Mouse (Mus musculus): ENCODE measurements around the gene Lsp1.

The Lsp1 gene

DNA sequence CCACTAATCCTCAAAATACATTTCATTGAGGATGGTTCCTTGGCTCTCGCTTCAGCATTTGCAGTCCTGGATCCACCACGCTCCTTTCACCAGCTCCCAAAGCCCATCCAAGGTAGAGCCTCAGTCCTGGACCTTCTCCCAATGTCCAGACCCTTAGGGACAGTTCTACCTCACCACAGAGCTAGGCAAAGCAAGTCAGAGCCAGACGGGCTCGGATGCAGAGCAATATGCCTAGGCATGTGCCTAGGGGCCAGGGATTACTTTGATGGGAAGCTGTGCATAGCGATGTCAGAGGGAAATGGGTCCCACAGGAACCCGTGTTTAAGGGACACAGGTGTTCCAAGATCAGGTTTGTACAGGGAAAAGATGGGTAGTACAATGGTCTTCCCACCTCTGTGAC, 15.3 kb upstream of the Lsp1 start:
- no peak for DNase-seq

DNA sequence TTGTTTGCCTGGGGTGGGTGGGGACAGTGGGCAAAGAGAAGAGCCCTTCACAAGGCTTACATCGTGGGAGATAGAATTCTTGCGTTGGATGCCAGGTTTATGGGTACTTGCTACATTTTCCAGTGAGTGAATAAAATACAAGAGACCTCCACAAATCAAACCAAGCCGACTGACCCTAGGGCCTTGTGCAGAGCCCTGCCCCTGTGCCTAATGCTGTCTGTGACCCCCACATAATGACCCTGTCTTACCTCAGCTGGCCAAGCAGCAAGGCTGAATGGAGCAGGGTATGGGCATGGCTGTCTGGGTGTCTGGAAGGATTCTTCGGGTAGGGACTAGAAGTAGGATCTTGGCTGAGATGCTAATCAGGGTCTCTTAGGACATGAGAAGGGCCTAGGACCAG, 14.3 kb upstream of the Lsp1 start:
- no peak for DNase-seq

DNA sequence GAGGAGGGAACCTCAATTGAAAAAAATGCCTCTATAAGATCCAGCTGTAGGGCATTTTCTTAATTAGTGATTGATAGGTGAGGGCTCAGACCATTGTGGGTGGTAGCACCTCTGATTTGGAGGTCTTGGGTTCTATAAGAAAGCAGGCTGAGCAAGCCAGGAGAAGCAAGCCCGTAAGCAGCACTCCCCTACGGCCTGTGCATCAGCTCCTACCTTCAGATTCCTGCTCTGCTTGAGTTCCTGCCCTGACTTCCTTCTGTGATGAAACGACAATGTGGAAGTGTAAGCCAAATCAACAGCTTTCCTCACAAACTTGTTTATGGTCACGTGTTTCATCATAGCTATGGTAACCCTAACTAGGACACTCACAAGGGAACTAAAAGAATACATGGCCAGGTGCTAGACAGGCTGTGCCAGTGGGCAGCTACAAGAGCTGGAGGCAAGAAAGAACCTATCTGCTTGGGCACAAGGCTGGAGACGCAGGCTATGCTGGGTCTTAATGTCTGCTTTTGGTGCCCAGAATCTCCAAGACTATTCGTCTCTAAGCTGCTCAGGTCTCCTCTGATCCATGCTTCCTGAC, 11.5 kb upstream of the Lsp1 start:
- no peak for DNase-seq

DNA sequence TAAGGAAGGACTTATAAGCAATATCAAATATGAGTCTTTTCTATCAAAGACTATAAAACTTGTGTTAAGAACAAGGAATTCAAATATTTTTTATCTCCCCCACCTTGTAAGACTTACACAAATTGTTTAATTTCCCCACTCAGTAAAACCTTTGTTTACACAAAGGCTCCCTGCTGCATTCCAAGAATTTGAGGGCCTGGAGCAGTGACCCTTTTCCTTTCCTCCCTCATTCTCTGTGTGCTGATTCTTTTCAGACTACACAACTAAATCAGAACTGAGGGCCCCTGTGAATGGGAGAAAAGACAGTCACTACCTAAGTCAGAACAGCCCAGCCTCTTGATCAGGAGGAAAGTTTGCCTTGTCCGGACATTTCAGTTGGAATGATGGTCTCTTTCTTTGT, 5.9 kb upstream of the Lsp1 start:
- no peak for DNase-seq

DNA sequence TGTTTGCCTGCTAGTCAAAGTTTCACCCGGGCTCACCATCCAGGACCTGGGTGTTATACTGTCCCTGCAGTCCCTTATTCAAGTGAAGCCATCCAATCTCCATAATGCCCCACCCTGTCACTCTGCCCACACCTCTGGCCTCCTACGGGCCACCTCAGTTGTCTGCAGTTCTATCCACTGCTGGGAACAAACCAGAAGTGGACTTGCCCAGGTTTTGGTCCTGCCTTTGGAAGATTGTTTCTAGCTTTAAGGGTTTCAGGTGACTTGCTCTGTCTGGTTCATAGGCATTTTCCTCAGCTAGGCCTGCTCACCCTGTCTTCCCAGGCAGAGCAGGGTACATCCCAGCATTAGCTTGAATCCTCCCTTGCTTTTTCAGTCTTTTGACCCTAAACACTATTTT, 5.4 kb upstream of the Lsp1 start:
- peak in 1 of 2 experiments; percentile 16 for DNase-seq

DNA sequence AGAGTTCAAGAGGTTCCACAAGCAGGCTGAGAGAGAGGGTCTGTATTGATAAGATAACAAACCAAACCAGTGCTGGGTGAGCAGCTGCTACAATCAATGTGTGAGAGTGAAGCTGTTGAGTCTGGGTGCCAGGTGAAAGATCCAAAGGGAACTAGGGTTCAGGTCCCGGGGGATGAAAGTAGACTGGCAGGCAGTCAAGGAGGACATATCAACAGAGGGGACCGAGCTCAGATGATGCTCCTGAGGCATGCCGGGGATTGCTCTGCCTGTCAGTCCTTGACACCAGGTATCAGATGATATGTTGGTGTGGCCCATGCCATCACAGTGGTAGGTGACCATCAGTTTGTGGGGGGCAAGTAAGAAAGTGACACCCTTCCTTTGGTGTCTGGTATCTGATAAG, 3.8 kb upstream of the Lsp1 start:
- DNase-seq = peak in 1 of 2 experiments; percentile 19

DNA sequence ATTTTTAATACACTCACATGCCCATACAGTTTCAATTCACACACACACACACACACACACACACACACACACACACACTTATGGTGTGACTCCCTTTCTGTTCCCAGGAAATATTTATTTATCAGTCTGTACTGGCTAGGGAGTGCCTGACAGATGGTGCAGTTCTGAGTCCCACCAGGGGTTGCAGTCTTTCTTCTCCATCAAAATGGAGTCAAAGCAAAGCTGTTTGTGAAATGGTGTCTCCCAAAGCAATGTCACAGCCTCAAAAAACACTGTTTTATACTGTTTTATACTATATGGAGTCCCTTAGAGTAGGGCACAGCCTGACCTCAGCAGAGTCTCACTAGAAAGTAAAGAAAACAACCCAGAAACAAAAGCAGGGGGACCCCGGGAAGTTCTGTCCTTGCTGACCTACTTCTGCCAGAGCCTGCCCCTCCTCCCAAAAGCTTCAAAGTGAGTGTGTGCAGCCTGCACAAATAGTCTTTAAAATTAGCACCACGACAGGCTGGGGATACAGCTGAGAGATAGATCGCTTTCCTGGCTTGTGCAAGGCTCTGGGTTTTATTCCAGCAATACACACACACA, 3.3 kb upstream of the Lsp1 start:
- DNase-seq = peak; percentile 59 to 64

DNA sequence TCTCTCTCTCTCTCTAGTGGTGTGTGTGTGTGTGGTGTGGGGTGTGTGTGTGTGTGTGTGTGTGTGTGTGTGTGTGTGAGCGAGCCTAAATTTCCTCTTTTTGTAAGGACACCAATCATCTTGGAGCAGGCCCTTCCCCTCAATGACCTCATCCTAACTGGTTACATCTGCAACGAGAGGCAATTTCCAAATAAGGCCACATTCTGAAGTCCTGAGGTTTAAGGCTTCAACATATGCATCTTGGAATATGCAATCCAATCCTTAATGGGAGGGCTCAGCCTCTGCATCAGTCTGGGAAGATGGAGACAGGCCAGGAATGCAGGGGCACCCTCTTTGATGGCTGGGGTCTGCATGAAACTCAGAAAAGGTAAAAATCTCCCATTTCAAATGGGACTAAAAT, 2.6 kb upstream of the Lsp1 start:
- DNase-seq = peak; percentile 39 to 58

DNA sequence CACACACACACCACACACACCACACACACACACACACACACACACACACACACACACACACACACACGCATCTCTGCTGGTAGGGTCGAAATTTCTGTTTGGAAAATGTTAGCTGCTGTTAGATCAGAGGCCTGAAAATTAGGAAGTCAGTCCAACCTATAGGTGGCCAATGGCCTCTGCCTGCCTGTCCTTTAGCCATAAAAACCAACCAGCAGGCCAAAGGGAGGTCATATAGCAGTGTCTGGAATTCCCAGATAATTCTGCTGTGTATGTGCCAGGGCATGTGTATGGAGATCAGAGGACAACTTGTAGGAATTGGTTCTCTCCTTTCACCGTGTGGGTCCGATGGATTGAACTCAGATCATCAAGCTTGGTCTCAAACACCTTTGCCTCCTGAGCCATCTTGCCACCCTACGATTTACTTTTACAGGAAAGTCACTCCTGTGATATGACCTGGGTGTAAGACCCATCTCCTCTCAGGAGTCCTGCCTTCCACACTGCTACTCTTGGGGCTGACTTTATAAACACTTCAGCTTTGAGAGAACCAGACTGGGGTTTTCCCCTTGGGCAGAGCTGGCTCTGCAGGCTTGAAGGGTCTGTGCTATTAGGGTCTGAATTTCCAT, 1.8 kb upstream of the Lsp1 start:
- DNase-seq = peak in 1 of 2 experiments; percentile 17

DNA sequence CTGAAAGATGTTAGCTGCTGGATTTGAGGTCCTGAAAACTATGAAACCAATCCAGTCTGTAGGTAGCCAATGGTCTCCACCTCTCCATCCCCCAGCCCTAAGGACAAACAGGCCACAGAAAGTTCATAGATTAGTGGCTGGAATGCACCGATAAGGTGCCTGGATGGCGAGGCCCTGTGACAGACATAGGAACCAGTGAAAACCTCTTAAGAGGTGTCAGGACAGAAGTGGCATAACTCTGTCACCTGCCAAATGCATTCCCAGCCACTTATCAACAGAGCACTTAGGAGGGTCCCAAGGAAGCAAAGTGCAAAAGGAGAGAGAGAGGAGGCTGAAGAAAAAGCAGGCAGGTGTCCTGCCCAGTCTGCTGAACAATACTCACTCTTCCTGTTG, 1.3 kb upstream of the Lsp1 start:
- peak in 1 of 2 experiments; percentile 36 for DNase-seq

DNA sequence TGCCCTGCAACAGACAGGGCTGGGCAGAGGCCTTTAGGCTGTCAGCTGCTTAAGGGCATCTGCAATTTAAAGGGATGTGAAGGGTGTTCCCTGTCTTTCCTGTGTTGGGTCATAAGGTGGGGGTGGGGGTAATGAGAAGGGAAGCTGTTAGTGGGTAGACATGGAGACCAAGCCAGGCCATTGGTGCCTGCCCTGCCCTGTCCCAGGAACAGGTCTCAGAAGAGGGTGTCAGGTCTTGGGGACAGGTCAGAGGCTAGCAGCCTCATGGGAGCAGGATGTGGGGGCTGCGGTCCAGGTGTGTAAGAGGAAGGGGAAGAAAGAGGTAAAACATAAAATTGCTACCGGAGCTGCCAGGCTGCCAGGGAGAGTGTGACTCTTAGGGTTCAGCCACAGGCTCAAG, 837 bp downstream of the Lsp1 start:
- DNase-seq = peak in 1 of 2 experiments; percentile 31

DNA sequence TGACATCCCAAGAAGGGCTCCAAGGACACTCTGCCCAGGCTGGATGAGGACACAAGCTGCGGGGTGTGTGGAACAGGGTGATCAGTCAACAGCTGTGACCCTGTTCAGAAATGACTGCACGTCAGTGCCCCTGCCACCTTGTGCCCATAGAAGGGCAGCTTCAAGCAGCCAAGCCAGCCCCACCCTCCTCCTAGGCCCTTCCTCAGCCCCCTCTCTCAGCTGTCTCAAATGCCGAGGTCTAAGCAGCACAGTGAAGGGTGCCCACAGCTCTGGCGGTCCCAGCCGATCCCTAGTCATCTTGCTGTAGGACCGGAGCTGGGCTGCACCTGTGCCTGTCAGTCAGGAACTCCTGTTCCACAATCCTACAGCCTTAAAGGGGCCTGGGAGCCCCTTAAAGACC, 1.6 kb downstream of the Lsp1 start:
- peak in 1 of 2 experiments; percentile 20 for DNase-seq

DNA sequence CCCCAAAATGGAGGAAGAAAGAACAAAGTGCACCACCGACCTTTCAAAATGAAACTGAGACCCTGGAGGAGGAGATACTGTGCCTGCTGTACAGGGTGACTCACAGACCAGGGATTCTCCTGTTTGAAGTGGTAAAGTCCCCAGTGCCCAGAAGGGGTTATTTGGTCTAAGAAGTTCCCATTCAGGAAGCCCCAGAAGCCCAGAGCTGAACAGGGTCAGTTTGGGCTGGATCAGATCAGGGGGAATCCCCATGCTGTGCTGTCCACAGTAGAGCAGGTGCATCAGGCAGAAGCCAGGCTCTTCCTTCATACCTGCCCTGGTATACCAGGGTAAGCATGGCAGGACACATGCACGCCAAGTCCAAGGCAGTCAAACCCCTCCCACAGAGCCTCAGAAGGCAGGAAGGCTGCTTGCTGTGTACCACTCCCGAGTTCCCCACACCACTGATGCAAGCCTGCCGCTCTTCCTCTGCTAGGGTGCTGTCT, 2.0 kb downstream of the Lsp1 start:
- peak in 1 of 2 experiments; percentile 22 for DNase-seq

DNA sequence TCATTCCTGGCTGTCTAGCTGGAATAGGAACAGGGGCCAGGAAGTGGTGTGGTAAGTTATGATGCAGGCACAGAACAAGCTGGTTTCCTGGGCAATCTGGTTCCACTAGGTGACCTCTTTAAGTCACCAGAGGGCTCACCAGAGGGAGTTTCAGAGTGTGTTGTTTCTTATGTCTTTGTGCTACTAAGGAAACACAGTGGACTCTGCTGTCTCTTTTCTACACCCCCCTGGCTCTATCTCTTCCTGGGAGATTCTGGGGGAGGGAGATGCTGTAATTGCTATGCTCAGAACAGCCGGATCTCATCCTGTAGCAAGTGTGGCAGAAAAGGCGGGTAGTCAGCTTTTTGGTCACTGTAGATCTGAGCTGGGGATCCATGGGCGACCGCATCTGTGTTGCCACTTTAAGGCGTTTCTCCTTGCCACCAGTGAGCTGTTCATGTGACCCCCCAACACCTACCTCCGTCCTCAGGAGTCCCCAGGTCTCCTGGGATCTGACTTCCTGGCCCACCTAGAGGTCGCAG, 9.6 kb downstream of the Lsp1 start:
- DNase-seq = no peak

DNA sequence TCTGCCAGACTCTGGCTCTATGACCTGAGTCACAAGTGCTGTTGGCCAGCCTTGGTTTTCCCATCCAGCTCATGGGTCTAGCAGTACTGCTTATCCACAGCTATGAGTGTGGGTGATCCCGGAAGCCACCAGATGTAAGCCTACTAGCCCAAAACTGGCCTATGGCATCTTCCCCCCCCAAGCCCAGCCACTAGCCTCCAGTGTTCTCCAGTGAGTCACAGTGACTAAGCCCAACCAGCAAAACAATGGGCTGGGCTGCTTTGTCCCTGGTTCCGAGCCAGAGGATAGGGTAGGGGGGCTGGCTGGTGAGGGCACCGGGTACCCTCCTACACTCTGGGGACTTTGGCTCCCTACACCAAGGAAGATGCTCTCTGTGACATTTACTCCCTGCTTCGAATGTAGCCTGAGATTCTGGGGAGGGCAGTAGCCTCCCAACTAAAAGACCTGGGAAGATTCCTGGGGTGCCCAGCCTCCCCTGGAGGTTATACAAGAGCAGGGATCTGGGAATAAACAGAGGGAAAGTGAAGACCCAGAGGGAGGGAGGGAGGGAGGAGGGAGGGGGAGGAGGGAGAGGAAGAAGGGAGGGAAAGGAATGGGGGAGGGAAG, 10.3 kb downstream of the Lsp1 start:
- peak; percentile 67 to 78 for DNase-seq

DNA sequence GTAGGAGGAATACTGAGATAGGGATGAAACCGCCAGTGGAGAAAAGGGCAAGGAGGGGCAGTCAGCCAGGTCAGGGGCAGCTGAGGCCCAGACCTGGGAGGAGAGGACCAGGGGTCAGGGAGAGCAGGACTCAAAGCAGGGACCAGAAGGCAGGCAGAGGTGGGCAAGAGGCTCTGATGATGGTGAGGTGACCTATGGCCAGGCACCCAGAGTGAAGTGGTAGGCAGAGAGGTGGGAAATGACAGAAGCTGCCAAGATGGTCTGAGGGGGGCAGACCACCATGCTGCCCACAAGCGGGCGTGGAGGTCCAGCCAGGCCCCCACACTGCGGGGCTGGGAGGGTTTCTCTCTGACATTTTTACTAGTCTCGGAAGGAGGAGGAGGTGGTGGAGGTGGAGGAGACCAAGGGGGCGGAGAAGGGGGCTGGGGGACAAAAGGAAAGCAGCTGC, 10.8 kb downstream of the Lsp1 start:
- DNase-seq = no peak

DNA sequence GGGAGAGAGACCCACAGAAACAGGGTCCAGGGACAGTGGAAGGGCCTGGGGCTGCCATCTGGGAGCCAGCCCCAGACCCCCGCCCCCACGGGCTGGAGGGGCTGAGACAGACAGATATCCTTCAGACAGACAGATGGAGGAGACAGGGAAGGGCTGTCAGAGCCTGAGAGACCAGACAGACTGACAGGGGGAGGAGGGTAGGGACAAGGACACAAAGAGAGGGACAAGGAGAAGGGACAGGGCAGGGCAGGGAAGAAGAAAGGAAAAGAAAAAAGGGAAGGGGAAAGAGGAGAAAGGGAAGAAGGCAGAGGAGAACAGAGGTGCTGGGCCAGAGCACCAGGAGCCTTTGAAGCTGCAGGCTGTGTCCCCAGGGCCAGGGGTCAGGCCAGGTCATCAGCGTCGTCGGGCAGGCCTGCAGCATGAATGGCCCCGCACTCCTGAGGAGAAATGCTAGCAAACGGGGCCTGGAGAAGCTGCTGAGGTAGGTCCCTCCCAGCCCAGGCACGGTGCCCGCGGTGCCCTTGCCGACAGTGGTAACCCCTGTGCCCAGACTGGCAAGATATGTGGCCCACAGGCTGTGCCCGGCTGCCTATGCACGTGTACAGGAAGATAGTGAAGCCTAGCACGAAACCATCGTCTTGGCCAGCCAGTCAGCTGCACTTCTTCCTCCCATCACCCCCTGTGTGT, 11.4 kb downstream of the Lsp1 start:
- peak in 1 of 2 experiments; percentile 29 for DNase-seq

DNA sequence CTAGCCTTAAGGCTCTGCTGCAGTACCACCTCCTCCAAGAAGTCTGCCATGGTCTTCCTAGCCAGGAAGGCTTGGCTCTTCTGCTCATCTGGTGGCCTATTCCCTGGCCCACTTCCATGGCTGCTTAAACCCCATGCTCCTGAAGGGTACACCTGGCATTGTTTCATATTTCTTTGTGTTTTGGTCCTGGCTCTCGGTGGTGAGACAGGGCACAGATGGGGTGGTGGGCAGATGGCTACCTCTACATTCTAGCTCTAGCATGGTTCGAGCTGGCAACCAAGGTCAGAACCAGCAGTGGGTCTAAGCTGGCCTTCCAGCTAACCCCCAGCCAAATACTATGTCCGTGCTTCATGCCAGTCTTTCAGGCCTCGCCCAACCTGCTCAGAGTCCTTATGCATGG, 12.3 kb downstream of the Lsp1 start:
- no peak for DNase-seq

DNA sequence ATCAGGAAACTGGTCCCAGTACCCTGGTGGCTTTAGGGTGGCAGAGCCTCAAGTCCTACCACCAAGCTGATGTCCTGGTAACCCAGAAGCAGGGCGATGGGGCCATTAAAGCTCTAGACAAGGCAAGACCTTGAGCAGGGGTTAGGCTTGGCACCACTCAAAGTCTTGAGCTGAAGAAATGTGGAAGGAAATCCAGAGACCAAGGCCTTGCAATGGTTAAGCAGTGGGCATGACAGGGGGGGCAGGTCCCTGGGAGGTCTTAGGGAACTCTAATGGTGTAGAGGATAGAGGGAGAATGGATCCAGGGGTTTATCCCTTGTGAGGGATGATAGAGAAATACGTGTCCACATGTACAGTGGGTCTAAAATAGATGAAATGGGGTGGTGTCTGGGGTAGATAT, 12.9 kb downstream of the Lsp1 start:
- no peak for DNase-seq

DNA sequence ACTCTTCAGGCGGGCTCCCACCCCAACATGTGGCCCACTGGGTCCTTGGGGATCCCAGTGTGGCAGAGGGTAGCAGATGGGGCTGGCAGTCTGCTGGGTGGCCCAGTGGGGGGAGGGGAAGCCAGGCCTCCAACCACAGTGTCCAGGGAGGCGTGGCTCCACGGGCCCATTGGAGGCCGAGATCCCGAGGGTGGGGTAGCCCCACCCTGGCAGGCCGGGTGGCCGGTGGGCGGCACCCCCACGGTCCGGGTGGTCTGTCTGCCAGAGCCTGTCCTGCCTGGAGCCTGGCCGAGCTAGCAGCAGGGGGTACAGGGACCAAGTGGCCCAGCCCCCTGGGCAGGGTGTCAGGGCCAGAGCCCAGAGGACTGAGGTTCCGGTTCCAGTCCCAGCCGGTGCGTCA, 14.2 kb downstream of the Lsp1 start:
- DNase-seq = peak; percentile 75 to 88

DNA sequence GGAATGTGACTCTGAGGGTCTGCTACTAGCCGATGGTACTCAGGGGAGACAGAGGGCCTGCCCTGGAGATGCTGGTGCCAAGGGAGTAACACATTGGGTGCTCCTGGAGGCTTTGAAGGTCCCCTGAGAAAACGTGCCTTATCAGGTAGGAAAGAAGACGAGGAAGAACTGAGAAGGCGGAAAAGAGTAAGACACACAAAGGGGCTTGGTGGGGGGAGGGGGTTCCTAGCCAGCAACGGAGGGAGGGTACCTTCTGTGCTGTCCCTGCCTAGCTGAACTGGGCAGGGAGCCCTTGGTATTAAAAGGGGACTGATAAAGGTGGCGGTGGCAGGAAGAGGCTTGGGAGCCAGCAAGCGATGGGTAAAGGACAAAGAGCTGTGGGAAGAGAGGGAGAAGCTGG, 15.0 kb downstream of the Lsp1 start:
- DNase-seq = peak in 1 of 2 experiments; percentile 15

DNA sequence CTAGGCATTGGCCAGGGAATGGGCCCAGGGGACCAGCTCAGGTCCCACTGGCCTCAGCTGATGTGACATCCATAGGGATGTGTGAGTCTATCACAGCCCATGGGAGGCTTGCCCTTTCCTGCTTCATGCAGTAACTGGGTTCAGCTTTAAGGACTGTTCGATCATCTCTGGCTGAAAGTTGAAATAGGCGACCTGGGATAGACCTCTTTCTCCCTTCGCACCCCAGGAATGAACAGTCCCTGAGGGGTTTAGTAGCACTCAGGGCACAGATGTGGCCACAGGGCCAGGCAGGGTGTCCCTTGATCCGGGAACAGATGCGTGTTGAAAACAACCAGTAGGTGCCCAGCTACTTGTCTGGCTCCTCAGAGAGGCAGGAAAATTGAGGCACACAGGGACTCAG, 15.7 kb downstream of the Lsp1 start:
- peak in 1 of 2 experiments; percentile 17 for DNase-seq
